Mouse (Mus musculus) thymus, adult 18-20 months (tissue): Measurements from ENCODE around the gene Hck.

Experiments used
- DNase-seq, 2 experiments: peaks; one replicate each; pipeline ENCODE4 v3.0.0; 2022; ENCODE audit warnings: mixed read lengths in 2 of 2

Gene Hck

GRCm38 (mm10) chr2:153151926-153152665, 43.8 kb downstream of the Hck start:
- no peak for DNase-seq

GRCm38 (mm10) chr2:153153033-153153450, 44.8 kb downstream of the Hck start:
- no peak for DNase-seq

GRCm38 (mm10) chr2:153157270-153157669, 49.0 kb downstream of the Hck start:
- DNase-seq, result no peak

GRCm38 (mm10) chr2:153160133-153160532, 51.9 kb downstream of the Hck start:
- no peak for DNase-seq

- peak; percentile 70 to 80 for DNase-seq
These were observed 52.8 kb downstream of the Hck start, which contains the start of gene Tm9sf4 for GRCm38 (mm10) chr2:153160844-153161683. TSS of gene Tm9sf4 (plus strand) at chr2:153161303.

GRCm38 (mm10) chr2:153161684-153162080, 53.4 kb downstream of the Hck start:
- no peak for DNase-seq

GRCm38 (mm10) chr2:153167136-153167535, 58.9 kb downstream of the Hck start:
- no peak for DNase-seq

GRCm38 (mm10) chr2:153168134-153168820, 60.0 kb downstream of the Hck start:
- DNase-seq, result no peak

- no peak for DNase-seq
These were observed 62.4 kb downstream of the Hck start for GRCm38 (mm10) chr2:153170490-153171224.

- no peak for DNase-seq
These were observed 63.7 kb downstream of the Hck start for GRCm38 (mm10) chr2:153171966-153172365.

GRCm38 (mm10) chr2:153175995-153176570, 67.8 kb downstream of the Hck start:
- no peak for DNase-seq

GRCm38 (mm10) chr2:153177188-153177587, 68.9 kb downstream of the Hck start:
- DNase-seq, result no peak

GRCm38 (mm10) chr2:153179126-153179860, 71.0 kb downstream of the Hck start:
- no peak for DNase-seq

GRCm38 (mm10) chr2:153179961-153180360, 71.7 kb downstream of the Hck start:
- DNase-seq, result no peak

GRCm38 (mm10) chr2:153186176-153186591, 77.9 kb downstream of the Hck start:
- no peak for DNase-seq

- no peak for DNase-seq
These were observed 79.6 kb downstream of the Hck start for GRCm38 (mm10) chr2:153187848-153188247.

GRCm38 (mm10) chr2:153191242-153191641, 83.0 kb downstream of the Hck start:
- DNase-seq, result no peak

GRCm38 (mm10) chr2:153194255-153194654, 86.0 kb downstream of the Hck start:
- DNase-seq, result no peak

- no peak for DNase-seq
These were observed 90.2 kb downstream of the Hck start for GRCm38 (mm10) chr2:153198485-153198884.

GRCm38 (mm10) chr2:153199114-153199513, 90.8 kb downstream of the Hck start:
- DNase-seq, result no peak
